Comparison of ENCODE assay signal across 16 mouse cellular contexts in the genomic region with DNA sequence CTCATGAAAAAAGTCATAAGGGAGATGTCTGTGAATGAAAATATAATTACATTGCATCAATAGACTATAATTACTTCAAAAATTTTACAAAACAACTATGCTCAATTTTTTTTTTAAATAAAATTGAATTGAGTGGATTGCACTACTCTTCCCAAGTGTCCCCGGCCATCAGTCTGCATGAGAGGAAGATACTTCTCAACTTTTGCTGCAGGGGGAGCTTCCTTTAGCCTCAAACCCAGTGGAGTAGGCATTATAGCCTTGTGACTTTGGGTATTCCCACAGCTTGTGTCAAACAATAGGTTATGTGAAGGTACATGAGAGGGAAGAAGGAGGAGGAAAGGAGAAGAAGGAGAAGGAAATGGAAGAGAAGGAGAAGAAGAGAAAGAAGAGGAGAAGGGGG.
"Had no signal": no experiment of that assay in that cellular context is flagged by ENCODE, and none has a peak within 500 bp of the region (broad histone marks: within the 10 kb centered on the region; RNA-seq: fewer than 3 reads in every experiment).

No protein-coding gene starts in this region.

- DNase-seq: kidney, adult 9 months; kidney, postnatal 36 days; left cerebral cortex, postnatal 4 days; liver, embryonic 13.5 days; lung, embryonic 14.5 days; lung, postnatal 14 days; right cerebral cortex, adult 18-20 months; spleen, adult 18-20 months had no signal

- H3K9me3 ChIP-seq: limb, embryonic 13.5 days; liver, embryonic 13.5 days; midbrain, embryonic 13.5 days; neural tube, embryonic 15.5 days; stomach, embryonic 15.5 days had no signal

- H3K27ac ChIP-seq: kidney, postnatal 0 days; layer of hippocampus, adult 2 months; limb, embryonic 13.5 days; midbrain, embryonic 13.5 days; neural tube, embryonic 15.5 days; stomach, embryonic 15.5 days had no signal

- H3K4me2 ChIP-seq: limb, embryonic 13.5 days; liver, embryonic 13.5 days; lung, embryonic 14.5 days; midbrain, embryonic 13.5 days; neural tube, embryonic 15.5 days; stomach, embryonic 15.5 days had no signal

- H3K9ac ChIP-seq: limb, embryonic 13.5 days; liver, embryonic 13.5 days; lung, embryonic 14.5 days; midbrain, embryonic 13.5 days; neural tube, embryonic 15.5 days; stomach, embryonic 15.5 days had no signal

- H3K4me3 ChIP-seq: layer of hippocampus, adult 2 months; limb, embryonic 13.5 days; liver, embryonic 13.5 days; midbrain, embryonic 13.5 days; myocyte; neural tube, embryonic 15.5 days; stomach, embryonic 15.5 days had no signal

- H3K4me1 ChIP-seq: midbrain, embryonic 13.5 days; neural tube, embryonic 15.5 days; stomach, embryonic 15.5 days had no signal

- H3K36me3 ChIP-seq: limb, embryonic 13.5 days; liver, embryonic 13.5 days; midbrain, embryonic 13.5 days; neural tube, embryonic 15.5 days; stomach, embryonic 15.5 days had no signal

- ATAC-seq: intestine, postnatal 0 days; midbrain, embryonic 13.5 days had no signal

- H3K27me3 ChIP-seq: limb, embryonic 13.5 days; liver, embryonic 13.5 days; midbrain, embryonic 13.5 days; neural tube, embryonic 15.5 days; stomach, embryonic 15.5 days had no signal
